Mouse (Mus musculus) heart, postnatal 0 days (tissue): ENCODE measurements around the gene Iqcf1. TPM values are rescaled to one million over a fixed set of nuclear protein-coding genes. Genes with fewer than 3 reads are reported as not detected.

Source experiments
- ATAC-seq: fragments of 200-750 bp; cut with Nextera tagmentation; 2 replicates; pipeline ENCODE4 v1.8.0; 2017; ENCODE audit warnings: low read depth, moderate number of reproducible peaks, moderate library complexity; ENCODE audit not compliant: insufficient read depth
- DNase-seq: peaks from one replicate; pipeline ENCODE4 v3.0.0-alpha.2; 2016; ENCODE audit warnings: low spot score
- H3K27ac ChIP-seq: fragments of 300-500 bp; sonication (generic); 2 replicates; pipeline ENCODE4 v1.5.1; 2014; ENCODE audit warnings: low read depth, mild to moderate bottlenecking
- H3K27me3 ChIP-seq: fragments of 300-500 bp; sonication (generic); 2 replicates; pipeline ENCODE4 v1.6.1; 2014; ENCODE audit warnings: low read length, mixed read lengths; ENCODE audit not compliant: control insufficient read depth, insufficient read depth
- H3K36me3 ChIP-seq: fragments of 300-500 bp; sonication (generic); replicated peaks from 2 replicates; pipeline ENCODE4 v1.6.1; 2014; ENCODE audit warnings: low read length, mixed read lengths; ENCODE audit not compliant: control insufficient read depth, insufficient read depth
- H3K4me1 ChIP-seq: fragments of 300-500 bp; sonication (generic); 2 replicates; pipeline ENCODE4 v1.6.1; 2014; ENCODE audit warnings: antibody characterized with exemption; ENCODE audit not compliant: control insufficient read depth, insufficient read depth
- H3K4me2 ChIP-seq: fragments of 300-500 bp; sonication (generic); 2 replicates; pipeline ENCODE4 v1.6.1; 2014; ENCODE audit warnings: low read depth, mild to moderate bottlenecking, low read length, moderate library complexity
- H3K4me3 ChIP-seq: fragments of 300-500 bp; sonication (generic); 2 replicates; pipeline ENCODE4 v1.5.1; 2014; ENCODE audit warnings: low read depth, low read length
- H3K9ac ChIP-seq: fragments of 300-500 bp; sonication (generic); replicated peaks from 2 replicates; pipeline ENCODE4 v1.6.1; 2014; ENCODE audit warnings: low read depth, low read length, mixed read lengths
- H3K9me3 ChIP-seq: fragments of 300-500 bp; sonication (generic); replicated peaks from 2 replicates; pipeline ENCODE4 v1.6.1; 2016; ENCODE audit warnings: low read length; ENCODE audit not compliant: control insufficient read depth
- CTCF ChIP-seq: IDR thresholded peaks from 2 replicates; pipeline ENCODE4 v1.5.1; 2016; ENCODE audit warnings: antibody characterized with exemption, control low read depth, low read depth
- EP300 ChIP-seq: IDR thresholded peaks from 2 replicates; pipeline ENCODE4 v1.6.1; 2016; ENCODE audit warnings: antibody characterized with exemption, low read depth
- WGBS: fragments of 180-500 bp; shearing (Covaris S2); extraction: QIAGEN DNeasy Blood & Tissue Kit; methylation state at CpG from one replicate; pipeline ENCODE4 v1.1.7; 2014; 5-methylcytosine and 5-hydroxymethylcytosine counted together
- polyA plus RNA-seq: library from polyadenylated mRNA; unstranded; fragments of >200 nt; fragmentation: Nextera tagmentation; extraction: Ambion mirVana; gene quantifications from 2 replicates; pipeline ENCODE4 v1.2.1, GENCODE M21; 2015
- total RNA-seq: library from RNA; depleted of rRNA; stranded (reverse); fragments of >200 nt; gene quantifications from 2 replicates; pipeline ENCODE4 v1.2.3, GENCODE M21; 2014; ENCODE audit warnings: low replicate concordance

Gene Iqcf1
- total and polyA plus RNA-seq, 2 experiments from 2014 or later, result not detected

GRCm38 (mm10) chr9:106474456-106474855 is 25.3 kb upstream of the Iqcf1 start:
- 4% methylated on average over 6 of the region's 6 CpGs for WGBS
- Histone ChIP-seq H3K4me2 (no peak overlapping the region), H3K4me3 (no peak overlapping the region), H3K9me3 (no peaks in the 10 kb centered on the region), H3K9ac (no peak overlapping the region), H3K27me3 (no peaks in the 10 kb centered on the region), H3K27ac (no peak overlapping the region), H3K4me1 (peaks cover 32% of the 10 kb centered on the region), H3K36me3 (no peaks in the 10 kb centered on the region)
- TF ChIP-seq EP300 (no peak), CTCF (peak; percentile 70)
- 0 out of 2 replicates have a peak, but pooled peaks have one; percentile 1 for ATAC-seq
- peak; percentile 68 for DNase-seq

GRCm38 (mm10) chr9:106475046-106475445 is 24.7 kb upstream of the Iqcf1 start:
- no peak for ATAC-seq
- Histone ChIP-seq H3K36me3 (no peaks in the 10 kb centered on the region), H3K4me2 (0 out of 2 replicates have a peak overlapping the region, but pooled peaks have one; percentile 56), H3K27me3 (no peaks in the 10 kb centered on the region), H3K9me3 (no peaks in the 10 kb centered on the region), H3K9ac (no peak overlapping the region), H3K27ac (no peak overlapping the region), H3K4me3 (no peak overlapping the region), H3K4me1 (peaks cover 32% of the 10 kb centered on the region)
- TF ChIP-seq CTCF, result no peak
- TF ChIP-seq EP300, result no peak
- 66% methylated on average over 7 of the region's 7 CpGs for WGBS
- no peak for DNase-seq

- Histone ChIP-seq H3K27ac (peak within 1 kb of the TSS; percentile 74), H3K4me2 (peak within 1 kb of the TSS; percentile 56), H3K4me1 (peaks cover 32% of the 10 kb centered on the region), H3K36me3 (peaks cover 3% of the 10 kb centered on the region; the same call in 1 of the 2 replicates), H3K9ac (peak within 1 kb of the TSS; percentile 39), H3K9me3 (no peaks in the 10 kb centered on the region), H3K4me3 (peak within 1 kb of the TSS; percentile 19), H3K27me3 (no peaks in the 10 kb centered on the region)
- ATAC-seq (no peak), DNase-seq (no peak)
- 84% methylated on average over 10 of the region's 10 CpGs for WGBS
- no peak for TF ChIP-seq CTCF
- no peak for TF ChIP-seq EP300
These were observed 24.1 kb upstream of the Iqcf1 start, which contains the start of gene Rrp9 for GRCm38 (mm10) chr9:106475663-106476001. TSS of gene Rrp9 (plus strand) at chr9:106475963.

GRCm38 (mm10) chr9:106476002-106476923 is 23.5 kb upstream of the Iqcf1 start:
- peak overlapping the region; percentile 74 for H3K27ac ChIP-seq
- peak; percentile 37 for ATAC-seq
- peak overlapping the region; percentile 56 for H3K4me2 ChIP-seq
- WGBS, result 20% methylated on average over 16 of the region's 16 CpGs
- peaks cover 8% of the 10 kb centered on the region for H3K36me3 ChIP-seq
- no peak for TF ChIP-seq CTCF
- no peak for TF ChIP-seq EP300
- no peaks in the 10 kb centered on the region for H3K9me3 ChIP-seq
- H3K27me3 ChIP-seq, result no peaks in the 10 kb centered on the region
- H3K9ac ChIP-seq, result peak overlapping the region; percentile 39
- DNase-seq, result peak; percentile 61
- peak overlapping the region; percentile 19 for H3K4me3 ChIP-seq
- H3K4me1 ChIP-seq, result peaks cover 32% of the 10 kb centered on the region

- ATAC-seq, result peak; percentile 97
- TF ChIP-seq EP300, result peak; percentile 79; the same call in 1 of the 2 replicates
- TF ChIP-seq CTCF, result peak; percentile 98
- WGBS, result under 1% methylated on average over 41 of the region's 41 CpGs
- Histone ChIP-seq H3K4me2 (peak within 1 kb of the TSS; percentile 80), H3K4me1 (peaks cover 32% of the 10 kb centered on the region), H3K27me3 (no peaks in the 10 kb centered on the region), H3K9me3 (no peaks in the 10 kb centered on the region), H3K9ac (peak within 1 kb of the TSS; percentile 46), H3K36me3 (peaks cover 14% of the 10 kb centered on the region), H3K4me3 (peak within 1 kb of the TSS; percentile 53), H3K27ac (peak within 1 kb of the TSS; percentile 74)
- DNase-seq, result peak; percentile 100
These were observed 22.8 kb upstream of the Iqcf1 start, which contains the start of gene Parp3 for GRCm38 (mm10) chr9:106476924-106477484. TSS of gene Parp3 (minus strand) at chr9:106476949.
